Mouse (Mus musculus) forebrain, embryonic 16.5 days (tissue): Measurements from ENCODE around the gene Tnfrsf12a. TPM values are rescaled to one million over a fixed set of nuclear protein-coding genes. Genes with fewer than 3 reads are reported as not detected.

Experiments
- ATAC-seq: fragments of 200-750 bp; cut with Nextera tagmentation; 2 replicates; pipeline ENCODE4 v1.8.0; 2017; ENCODE audit warnings: mild to moderate bottlenecking, moderate library complexity
- H3K27ac ChIP-seq: fragments of 300-500 bp; sonication (generic); 2 replicates; pipeline ENCODE4 v1.5.1; 2014; ENCODE audit warnings: low read length, control low read depth
- H3K27me3 ChIP-seq: fragments of 300-500 bp; sonication (generic); replicated peaks from 2 replicates; pipeline ENCODE4 v1.6.1; 2014; ENCODE audit warnings: low read length; ENCODE audit not compliant: control insufficient read depth, insufficient read depth
- H3K36me3 ChIP-seq: fragments of 300-500 bp; sonication (generic); 2 replicates; pipeline ENCODE4 v1.6.1; 2014; ENCODE audit not compliant: control insufficient read depth, insufficient read depth
- H3K4me1 ChIP-seq: fragments of 300-500 bp; sonication (generic); replicated peaks from 2 replicates; pipeline ENCODE4 v1.6.1; 2014; ENCODE audit warnings: low read length; ENCODE audit not compliant: control insufficient read depth, insufficient read depth
- H3K4me2 ChIP-seq: fragments of 300-500 bp; sonication (generic); 2 replicates; pipeline ENCODE4 v1.6.1; 2014; ENCODE audit warnings: mild to moderate bottlenecking, low read length, control low read depth
- H3K4me3 ChIP-seq: fragments of 300-500 bp; sonication (generic); replicated peaks from 2 replicates; pipeline ENCODE4 v1.5.1; 2014; ENCODE audit warnings: mild to moderate bottlenecking, low read length, control low read depth
- H3K9ac ChIP-seq: fragments of 300-500 bp; sonication (generic); replicated peaks from 2 replicates; pipeline ENCODE4 v1.6.1; 2014; ENCODE audit warnings: low read depth, low read length, control low read depth
- H3K9me3 ChIP-seq: fragments of 300-500 bp; sonication (generic); 2 replicates; pipeline ENCODE4 v1.6.1; 2016; ENCODE audit warnings: low read length; ENCODE audit not compliant: control insufficient read depth
- WGBS: fragments of 180-500 bp; shearing (Covaris S2); extraction: QIAGEN DNeasy Blood & Tissue Kit; methylation state at CpG from one replicate; pipeline ENCODE4 v1.1.7; 2014; 5-methylcytosine and 5-hydroxymethylcytosine counted together
- polyA plus RNA-seq: library from polyadenylated mRNA; unstranded; fragments of >200 nt; fragmentation: Nextera tagmentation; extraction: Ambion mirVana; gene quantifications from 2 replicates; pipeline ENCODE4 v1.2.1, GENCODE M21; 2015

Gene Tnfrsf12a
- polyA plus RNA-seq, 1 experiment from 2014 or later = 4.8 TPM

DNA sequence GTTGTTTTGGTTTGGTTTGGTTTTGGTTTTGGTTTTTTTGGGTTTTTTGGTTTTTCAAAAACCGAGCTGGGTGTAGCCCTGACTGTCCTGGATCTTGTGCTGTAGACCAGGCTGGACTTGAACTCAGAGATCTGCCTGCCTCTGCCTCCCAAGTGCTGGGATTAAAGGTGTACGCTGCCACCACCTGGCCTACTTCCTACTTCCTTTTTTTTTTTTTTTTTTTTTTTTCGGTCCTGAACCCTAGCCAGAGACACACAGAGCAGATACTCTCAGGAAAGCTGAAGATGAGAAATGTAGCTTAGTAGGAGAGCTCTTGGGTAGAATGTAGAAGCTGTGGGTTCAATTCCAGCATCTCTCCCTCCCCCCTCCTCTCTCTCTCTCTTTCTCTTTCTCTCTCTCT is 18.8 kb downstream of the Tnfrsf12a start:
- H3K4me2 ChIP-seq = no peak overlapping the region
- no peak overlapping the region for H3K27ac ChIP-seq
- H3K9ac ChIP-seq = no peak overlapping the region
- no peaks in the 10 kb centered on the region for H3K9me3 ChIP-seq
- 90% methylated on average over 3 of the region's 3 CpGs for WGBS
- peaks cover 38% of the 10 kb centered on the region for H3K27me3 ChIP-seq
- H3K4me1 ChIP-seq = 0 out of 2 replicates have a peak, but pooled peaks cover 2% of the 10 kb centered on the region
- H3K36me3 ChIP-seq = no peaks in the 10 kb centered on the region
- no peak for ATAC-seq
- no peak overlapping the region for H3K4me3 ChIP-seq

DNA sequence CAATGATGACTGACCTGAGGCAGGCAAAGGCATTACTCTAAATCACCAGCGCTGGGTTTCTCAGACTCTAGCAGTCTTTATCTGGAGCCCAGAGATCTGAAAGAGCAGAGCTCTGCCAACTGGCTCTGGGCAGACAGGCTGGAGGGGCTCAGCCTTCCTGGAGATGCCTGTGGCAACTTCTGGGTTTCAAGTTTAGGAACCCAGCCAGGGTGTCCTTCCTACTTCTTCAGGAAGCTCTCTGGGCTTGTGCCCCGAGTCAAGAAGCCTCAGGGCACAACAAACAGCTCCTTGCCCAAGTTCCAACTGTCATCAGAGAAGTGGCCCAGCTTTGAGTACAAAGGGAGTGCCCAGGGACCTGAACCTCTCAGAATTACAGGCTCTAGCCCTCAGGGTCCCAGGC is 22.9 kb downstream of the Tnfrsf12a start:
- Histone ChIP-seq H3K4me1 (no peaks in the 10 kb centered on the region), H3K27me3 (0 out of 2 replicates have a peak, but pooled peaks cover 6% of the 10 kb centered on the region), H3K4me3 (no peak overlapping the region), H3K27ac (no peak overlapping the region), H3K9ac (no peak overlapping the region), H3K9me3 (no peaks in the 10 kb centered on the region), H3K4me2 (no peak overlapping the region), H3K36me3 (no peaks in the 10 kb centered on the region)
- no peak for ATAC-seq
- WGBS = 69% methylated on average over 2 of the region's 2 CpGs

DNA sequence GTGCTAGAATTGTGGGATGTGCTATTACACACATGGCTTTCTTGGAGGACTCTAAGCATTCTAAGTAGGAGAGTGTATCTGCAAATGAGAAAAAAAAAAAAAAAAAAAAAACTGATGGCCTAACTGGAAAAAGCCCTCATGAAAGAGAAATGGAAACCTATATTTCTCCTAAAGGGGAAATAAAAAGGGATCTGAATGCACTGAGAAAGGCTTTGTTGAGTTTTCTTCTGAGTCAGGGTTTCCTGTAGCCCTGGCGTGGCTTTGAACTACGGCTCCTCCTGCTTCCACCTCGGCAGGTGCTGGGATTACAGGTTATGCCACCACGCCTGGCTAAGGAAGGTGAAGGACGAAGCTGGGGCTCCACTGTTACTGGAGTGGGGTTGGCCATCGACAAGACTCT is 23.3 kb downstream of the Tnfrsf12a start:
- 0 out of 2 replicates have a peak, but pooled peaks cover 3% of the 10 kb centered on the region for H3K27me3 ChIP-seq

DNA sequence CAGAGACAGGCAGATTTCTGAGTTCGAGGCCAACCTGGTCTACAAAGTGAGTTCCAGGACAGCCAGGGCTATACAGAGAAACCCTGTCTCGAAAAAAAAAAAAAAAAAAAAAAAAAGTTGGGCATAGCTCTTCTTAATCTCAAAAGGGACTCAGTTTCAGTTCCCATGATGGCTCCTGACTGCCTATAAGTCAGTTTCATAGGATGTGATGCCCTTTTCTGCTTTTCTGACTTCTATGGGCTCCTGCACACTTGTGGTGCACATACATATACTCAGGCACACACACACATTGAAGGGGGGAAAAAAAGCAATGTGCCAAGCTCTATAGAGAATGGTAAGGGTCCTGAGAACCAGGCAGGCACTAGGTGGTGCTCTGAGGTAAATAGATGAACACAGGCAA is 23.9 kb downstream of the Tnfrsf12a start:
- Histone ChIP-seq H3K27ac (no peak overlapping the region), H3K9me3 (no peaks in the 10 kb centered on the region), H3K9ac (no peak overlapping the region), H3K4me3 (no peak overlapping the region), H3K27me3 (no peaks in the 10 kb centered on the region), H3K4me2 (no peak overlapping the region), H3K36me3 (no peaks in the 10 kb centered on the region), H3K4me1 (no peaks in the 10 kb centered on the region)
- 57% methylated on average over 1 of the region's 2 CpGs for WGBS
- ATAC-seq = no peak

More for the DNA sequence above, 23.3 kb downstream of the Tnfrsf12a start:
- Histone ChIP-seq H3K27ac (no peak overlapping the region), H3K9me3 (no peaks in the 10 kb centered on the region), H3K4me3 (no peak overlapping the region), H3K36me3 (no peaks in the 10 kb centered on the region), H3K4me2 (no peak overlapping the region), H3K9ac (no peak overlapping the region), H3K4me1 (no peaks in the 10 kb centered on the region)
- ATAC-seq = no peak
- WGBS = 66% methylated on average over 6 of the region's 6 CpGs

DNA sequence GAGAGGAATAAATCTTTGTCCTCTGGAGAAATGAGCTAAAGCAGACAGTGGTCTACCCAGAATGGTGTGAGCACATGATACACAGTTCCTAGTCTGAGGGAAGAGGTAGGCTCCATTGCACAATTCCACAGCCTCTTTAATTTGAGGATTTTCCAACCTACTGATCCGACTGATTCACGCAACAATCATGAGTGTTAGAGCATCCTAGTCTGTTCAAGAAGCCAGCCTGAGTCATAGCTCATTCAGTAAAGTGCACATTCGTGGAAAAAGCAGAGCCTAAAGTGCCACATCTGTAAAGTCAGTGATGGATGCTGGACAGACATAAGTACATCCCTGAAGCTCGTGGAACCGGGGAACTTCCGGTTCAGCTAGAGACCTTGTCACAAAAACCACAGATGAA is 25.9 kb downstream of the Tnfrsf12a start:
- no peak for ATAC-seq
- Histone ChIP-seq H3K27me3 (peaks cover 5% of the 10 kb centered on the region; the same call in 1 of the 2 replicates), H3K9me3 (no peaks in the 10 kb centered on the region), H3K9ac (no peak overlapping the region), H3K27ac (no peak overlapping the region), H3K4me2 (no peak overlapping the region), H3K4me3 (no peak overlapping the region), H3K4me1 (no peaks in the 10 kb centered on the region), H3K36me3 (no peaks in the 10 kb centered on the region)
- 76% methylated on average over 6 of the region's 6 CpGs for WGBS

DNA sequence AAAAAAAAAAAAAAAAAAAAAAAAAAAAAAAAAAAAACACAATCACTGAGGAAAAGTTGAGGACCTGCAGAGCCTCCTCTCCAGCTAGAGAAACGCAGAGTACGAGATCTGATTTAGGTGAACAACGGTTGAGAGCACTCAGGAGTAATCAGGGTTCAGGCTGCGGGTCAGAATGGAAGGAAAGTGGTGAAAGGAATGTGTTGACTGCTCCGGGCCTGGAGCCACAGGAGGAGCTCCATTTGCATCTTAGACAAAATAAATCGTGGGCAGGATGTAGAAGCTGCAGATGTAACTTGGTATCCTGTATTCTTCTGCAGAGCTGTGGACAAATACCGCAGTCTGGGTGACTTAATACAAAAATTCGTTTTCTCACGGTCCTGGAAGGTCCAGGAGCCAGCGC is 31.4 kb downstream of the Tnfrsf12a start:
- 31% methylated on average over 10 of the region's 10 CpGs for WGBS
- Histone ChIP-seq H3K9me3 (no peaks in the 10 kb centered on the region), H3K4me3 (no peak overlapping the region), H3K4me1 (peaks cover 8% of the 10 kb centered on the region), H3K36me3 (no peaks in the 10 kb centered on the region), H3K27ac (no peak overlapping the region), H3K27me3 (peaks cover 31% of the 10 kb centered on the region), H3K9ac (no peak overlapping the region), H3K4me2 (no peak overlapping the region)
- ATAC-seq = no peak

DNA sequence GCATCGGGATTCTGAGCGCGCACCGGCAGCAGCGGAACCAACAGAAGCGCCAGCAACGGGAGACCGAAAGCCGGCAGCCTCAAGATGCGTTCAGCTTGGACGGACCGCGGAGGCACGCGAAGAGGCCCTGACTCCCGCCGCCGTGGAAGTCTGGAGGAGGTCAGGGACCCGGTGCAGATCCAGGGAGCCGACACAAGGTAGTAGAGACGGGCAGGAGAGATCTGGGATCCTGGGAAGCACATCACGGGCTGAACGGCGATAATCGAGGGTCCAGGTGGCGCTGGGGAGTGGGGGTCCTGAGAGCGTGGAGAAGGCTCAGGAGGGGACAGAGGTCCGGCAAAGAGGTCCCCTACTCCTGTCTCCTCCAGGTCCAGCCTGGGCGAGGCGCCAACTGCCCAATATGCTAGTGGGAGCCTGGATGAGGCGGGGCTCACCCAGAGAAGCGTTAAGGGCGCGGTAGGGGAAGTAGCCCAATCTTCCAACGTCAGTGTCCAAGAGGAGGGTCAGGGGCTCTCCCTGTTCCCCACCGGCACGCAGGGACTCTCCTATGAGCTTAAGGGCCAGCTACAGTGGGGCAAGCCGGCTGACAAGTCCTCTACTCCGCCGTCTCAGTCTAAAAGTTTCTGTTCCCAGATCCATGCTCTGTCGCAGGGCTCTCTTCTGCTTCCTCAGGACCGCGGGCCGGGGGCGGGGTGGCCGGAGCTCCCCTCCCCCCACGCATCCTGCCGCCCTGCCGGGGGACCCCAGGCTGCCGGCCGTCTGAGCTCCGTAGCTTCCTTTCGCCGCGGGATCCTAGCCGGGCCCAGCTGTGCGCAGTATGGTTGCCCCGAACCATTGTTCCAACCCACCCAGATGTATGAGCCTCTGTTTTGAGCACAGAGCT is 32.4 kb downstream of the Tnfrsf12a start, which contains the start of gene Mmp25:
Gene Mmp25, minus strand, starts transcription at position 665 of the 883 bp plus-strand sequence.
- Histone ChIP-seq H3K27ac (no peak within 1 kb of the TSS), H3K4me3 (peak within 1 kb of the TSS; percentile 41), H3K4me2 (peak within 1 kb of the TSS; percentile 60), H3K4me1 (peaks cover 8% of the 10 kb centered on the region), H3K27me3 (peaks cover 31% of the 10 kb centered on the region), H3K9ac (peak within 1 kb of the TSS; percentile 36; the same call in 1 of the 2 replicates), H3K36me3 (no peaks in the 10 kb centered on the region), H3K9me3 (no peaks in the 10 kb centered on the region)
- under 1% methylated on average over 58 of the region's 58 CpGs for WGBS
- ATAC-seq = no peak

DNA sequence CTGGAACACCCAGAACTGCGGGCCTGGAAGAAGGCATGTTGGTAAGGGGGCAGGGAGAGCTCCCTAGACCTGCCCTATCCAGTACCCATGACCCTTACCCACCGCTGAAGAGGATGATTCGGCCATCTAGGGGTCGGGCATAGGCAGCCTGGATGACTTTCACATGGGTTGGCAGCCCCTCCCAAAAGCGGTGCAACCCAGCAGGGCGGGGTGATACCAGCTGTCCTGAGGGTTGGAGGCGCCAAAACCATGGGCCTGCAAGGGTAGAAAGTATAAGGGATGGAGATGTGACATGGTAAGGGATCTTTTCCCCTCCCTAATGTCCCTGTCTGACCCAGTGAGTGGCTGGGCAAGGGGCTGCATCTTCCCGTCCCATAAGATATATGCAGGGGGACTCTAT is 46.0 kb downstream of the Tnfrsf12a start:
- Histone ChIP-seq H3K27ac (no peak overlapping the region), H3K4me2 (no peak overlapping the region), H3K9me3 (no peaks in the 10 kb centered on the region), H3K9ac (no peak overlapping the region), H3K27me3 (no peaks in the 10 kb centered on the region), H3K4me3 (no peak overlapping the region), H3K4me1 (peaks cover 5% of the 10 kb centered on the region; the same call in 1 of the 2 replicates), H3K36me3 (no peaks in the 10 kb centered on the region)
- ATAC-seq = no peak
- 88% methylated on average over 8 of the region's 8 CpGs for WGBS

DNA sequence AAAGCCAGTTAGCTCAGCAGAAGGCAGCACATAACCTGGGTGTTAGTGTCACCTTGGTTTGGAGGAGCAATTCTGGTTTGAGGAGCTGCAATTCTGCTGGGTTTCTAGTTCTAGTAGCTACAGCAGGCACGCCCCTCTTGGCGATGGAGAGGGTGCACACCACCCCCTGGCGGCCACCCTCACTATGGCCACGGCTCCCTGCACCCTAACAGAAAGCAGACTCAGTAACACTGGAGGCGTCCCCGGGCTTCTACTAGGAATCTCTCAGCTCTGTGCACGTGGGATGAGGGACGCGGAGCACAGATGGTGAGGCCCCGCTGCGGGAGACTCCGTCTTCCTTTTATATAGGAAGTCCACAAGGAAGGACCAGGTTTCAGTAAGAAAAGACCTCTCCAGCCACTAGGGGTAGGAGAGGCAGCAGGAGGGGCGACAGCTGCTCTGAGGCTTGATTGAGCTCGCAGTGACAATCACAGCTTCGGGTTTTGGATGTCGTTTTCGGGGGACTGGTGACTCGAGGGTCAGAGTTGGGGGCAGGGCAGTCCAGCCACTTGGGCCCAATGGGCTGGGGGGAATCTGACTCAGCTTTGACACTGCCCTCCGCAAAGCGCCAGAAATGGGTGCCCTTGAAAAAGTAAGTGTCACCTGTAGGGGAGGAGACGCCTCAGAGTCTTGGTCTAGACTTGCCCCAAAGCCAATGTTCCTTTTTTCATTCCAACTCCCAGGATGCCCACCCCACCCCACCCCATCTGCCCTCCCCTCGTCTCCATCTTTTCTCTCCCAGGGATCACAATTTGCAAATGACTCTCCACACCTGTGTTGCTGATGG is 46.9 kb downstream of the Tnfrsf12a start:
- H3K36me3 ChIP-seq = no peaks in the 10 kb centered on the region
- peak overlapping the region; percentile 45 for H3K4me2 ChIP-seq
- peak; percentile 84 for ATAC-seq
- H3K27ac ChIP-seq = no peak overlapping the region
- WGBS = 14% methylated on average over 22 of the region's 22 CpGs
- peak overlapping the region; percentile 4; the same call in 1 of the 2 replicates for H3K4me3 ChIP-seq
- H3K4me1 ChIP-seq = peaks cover 5% of the 10 kb centered on the region; the same call in 1 of the 2 replicates
- H3K27me3 ChIP-seq = no peaks in the 10 kb centered on the region
- no peaks in the 10 kb centered on the region for H3K9me3 ChIP-seq
- no peak overlapping the region; the same call in 1 of the 2 replicates for H3K9ac ChIP-seq
